Mouse (Mus musculus) liver, adult 2 months (tissue): ENCODE data around the gene Osbpl10.

Source experiments
- CTCF ChIP-seq: fragments of 200-500 bp; IDR thresholded peaks from 2 replicates; pipeline ENCODE4 v1.5.1; 2011; ENCODE audit warnings: low read depth, low read length, control low read depth
- POLR2A ChIP-seq: fragments of 200-500 bp; IDR thresholded peaks from 2 replicates; pipeline ENCODE4 v1.6.1; 2011; ENCODE audit warnings: low read length, control low read depth; ENCODE audit not compliant: insufficient read depth; ENCODE audit errors: extremely low read depth

DNA sequence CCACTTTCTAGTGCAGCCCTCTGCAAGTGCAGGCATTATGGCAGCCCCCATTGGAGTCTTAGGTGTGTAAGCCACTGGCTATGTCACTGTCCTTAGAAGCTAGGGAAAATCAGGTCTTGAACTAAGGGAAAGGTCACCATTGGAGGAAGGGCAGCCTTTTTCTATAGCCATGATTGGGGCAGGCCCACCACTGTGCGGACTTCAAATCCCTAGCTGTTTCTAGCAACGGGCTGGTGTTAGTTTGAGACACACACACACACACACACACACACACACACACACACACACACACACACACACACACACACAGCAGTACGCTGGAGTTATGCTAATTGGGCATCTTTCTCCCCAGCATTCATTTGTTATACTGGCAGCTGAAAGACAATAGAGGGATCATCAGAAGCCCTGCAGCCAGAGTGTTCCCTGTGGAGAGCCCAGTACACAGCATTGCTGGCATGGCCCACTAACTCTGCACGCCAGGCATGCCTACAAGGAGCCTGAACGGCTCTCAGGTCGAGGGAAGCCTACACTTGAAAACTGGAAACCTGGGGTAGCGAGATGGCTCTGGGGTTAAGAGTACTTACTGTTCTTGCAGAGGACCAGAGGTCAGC lies 246.5 kb downstream of the Osbpl10 start:
- no peak for TF ChIP-seq CTCF
- no peak for TF ChIP-seq POLR2A
